Mouse (Mus musculus) heart, embryonic 12.5 days (tissue): ENCODE results near the gene Ptger4. TPM values are rescaled to one million over a fixed set of nuclear protein-coding genes. Genes with fewer than 3 reads are reported as not detected.

ENCODE experiments used
- ATAC-seq: fragments of 200-750 bp; cut with Nextera tagmentation; 2 replicates; pipeline ENCODE4 v1.8.0; 2017; ENCODE audit warnings: moderate TSS enrichment, moderate library complexity; ENCODE audit not compliant: insufficient number of reproducible peaks, low FRiP score
- H3K27ac ChIP-seq: fragments of 300-500 bp; sonication (generic); 2 replicates; pipeline ENCODE4 v1.5.1; 2016; ENCODE audit warnings: mild to moderate bottlenecking, moderate library complexity; ENCODE audit not compliant: poor library complexity, severe bottlenecking
- H3K27me3 ChIP-seq: fragments of 300-500 bp; sonication (generic); replicated peaks from 2 replicates; pipeline ENCODE4 v1.6.1; 2016; ENCODE audit warnings: mild to moderate bottlenecking, moderate library complexity
- H3K36me3 ChIP-seq: fragments of 300-500 bp; sonication (generic); 2 replicates; pipeline ENCODE4 v1.6.1; 2016; ENCODE audit warnings: mild to moderate bottlenecking, moderate library complexity
- H3K4me1 ChIP-seq: fragments of 300-500 bp; sonication (generic); replicated peaks from 2 replicates; pipeline ENCODE4 v1.6.1; 2016; ENCODE audit warnings: mild to moderate bottlenecking
- H3K4me2 ChIP-seq: fragments of 300-500 bp; sonication (generic); 2 replicates; pipeline ENCODE4 v1.6.1; 2016; ENCODE audit warnings: mild to moderate bottlenecking, moderate library complexity
- H3K4me3 ChIP-seq: fragments of 300-500 bp; sonication (generic); 2 replicates; pipeline ENCODE4 v1.5.1; 2016; ENCODE audit warnings: mild to moderate bottlenecking
- H3K9ac ChIP-seq: fragments of 300-500 bp; sonication (generic); 2 replicates; pipeline ENCODE4 v1.6.1; 2016; ENCODE audit warnings: mild to moderate bottlenecking, moderate library complexity
- H3K9me3 ChIP-seq: fragments of 300-500 bp; sonication (generic); replicated peaks from 2 replicates; pipeline ENCODE4 v1.6.1; 2016; ENCODE audit warnings: mild to moderate bottlenecking, moderate library complexity
- WGBS: fragments of 180-500 bp; shearing (Covaris S2); methylation state at CpG from one replicate; pipeline ENCODE4 v1.1.7; 2016; 5-methylcytosine and 5-hydroxymethylcytosine counted together
- polyA plus RNA-seq: library from polyadenylated mRNA; unstranded; fragments of >200 nt; fragmentation: Nextera tagmentation; extraction: Ambion mirVana; gene quantifications from 2 replicates; pipeline ENCODE4 v1.2.1, GENCODE M21; 2016

Ptger4 gene
- polyA plus RNA-seq, 1 experiment from 2014 or later = 2.4 TPM

GRCm38 (mm10) chr15:5260183-5260582 lies 16.2 kb upstream of the Ptger4 start:
- H3K27ac ChIP-seq = no peak overlapping the region
- H3K4me2 ChIP-seq = no peak overlapping the region
- WGBS = 66% methylated on average over 5 of the region's 5 CpGs
- H3K36me3 ChIP-seq = no peaks in the 10 kb centered on the region
- no peak overlapping the region for H3K9ac ChIP-seq
- ATAC-seq = no peak
- no peaks in the 10 kb centered on the region for H3K9me3 ChIP-seq
- H3K4me1 ChIP-seq = no peaks in the 10 kb centered on the region
- H3K27me3 ChIP-seq = no peaks in the 10 kb centered on the region
- H3K4me3 ChIP-seq = no peak overlapping the region

- 0 out of 2 replicates have a peak, but pooled peaks cover 5% of the 10 kb centered on the region for H3K27me3 ChIP-seq
- no peak overlapping the region for H3K4me3 ChIP-seq
- no peaks in the 10 kb centered on the region for H3K4me1 ChIP-seq
- H3K27ac ChIP-seq = no peak overlapping the region
- no peaks in the 10 kb centered on the region for H3K36me3 ChIP-seq
- no peak overlapping the region for H3K9ac ChIP-seq
- WGBS = 75% methylated on average over 4 of the region's 4 CpGs
- no peak overlapping the region for H3K4me2 ChIP-seq
- H3K9me3 ChIP-seq = no peaks in the 10 kb centered on the region
- ATAC-seq = no peak
Observed at GRCm38 (mm10) chr15:5250182-5250581, 6.2 kb upstream of the Ptger4 start.

- no peak overlapping the region for H3K27ac ChIP-seq
- 9% methylated on average over 40 of the region's 40 CpGs for WGBS
- no peaks in the 10 kb centered on the region for H3K9me3 ChIP-seq
- H3K36me3 ChIP-seq = no peaks in the 10 kb centered on the region
- H3K4me2 ChIP-seq = peak overlapping the region; percentile 99
- peaks cover 30% of the 10 kb centered on the region for H3K27me3 ChIP-seq
- peak; percentile 7; the same call in 1 of the 2 replicates for ATAC-seq
- H3K9ac ChIP-seq = peak overlapping the region; percentile 64
- H3K4me1 ChIP-seq = peaks cover 30% of the 10 kb centered on the region
- H3K4me3 ChIP-seq = peak overlapping the region; percentile 65
Observed at GRCm38 (mm10) chr15:5243036-5243958, 690 bp downstream of the Ptger4 start.

- peaks cover 30% of the 10 kb centered on the region for H3K27me3 ChIP-seq
- no peak; the same call in 1 of the 2 replicates for ATAC-seq
- H3K36me3 ChIP-seq = no peaks in the 10 kb centered on the region
- H3K27ac ChIP-seq = no peak overlapping the region
- H3K4me1 ChIP-seq = peaks cover 36% of the 10 kb centered on the region
- H3K4me3 ChIP-seq = peak overlapping the region; percentile 65
- peak overlapping the region; percentile 99 for H3K4me2 ChIP-seq
- 3% methylated on average over 61 of the region's 61 CpGs for WGBS
- H3K9ac ChIP-seq = peak overlapping the region; percentile 61
- H3K9me3 ChIP-seq = no peaks in the 10 kb centered on the region
Observed at GRCm38 (mm10) chr15:5242241-5243035, 1.5 kb downstream of the Ptger4 start.

GRCm38 (mm10) chr15:5241304-5242201 lies 2.4 kb downstream of the Ptger4 start:
- peaks cover 38% of the 10 kb centered on the region for H3K4me1 ChIP-seq
- peak overlapping the region; percentile 61 for H3K9ac ChIP-seq
- H3K9me3 ChIP-seq = no peaks in the 10 kb centered on the region
- peaks cover 30% of the 10 kb centered on the region for H3K27me3 ChIP-seq
- no peak overlapping the region for H3K27ac ChIP-seq
- no peaks in the 10 kb centered on the region for H3K36me3 ChIP-seq
- no peak for ATAC-seq
- WGBS = 24% methylated on average over 12 of the region's 12 CpGs
- H3K4me2 ChIP-seq = peak overlapping the region; percentile 99
- H3K4me3 ChIP-seq = peak overlapping the region; percentile 65

- H3K9ac ChIP-seq = no peak overlapping the region
- peaks cover 25% of the 10 kb centered on the region for H3K27me3 ChIP-seq
- no peak overlapping the region for H3K27ac ChIP-seq
- no peaks in the 10 kb centered on the region for H3K36me3 ChIP-seq
- H3K4me3 ChIP-seq = no peak overlapping the region
- no peak overlapping the region for H3K4me2 ChIP-seq
- H3K9me3 ChIP-seq = no peaks in the 10 kb centered on the region
- 74% methylated on average over 6 of the region's 6 CpGs for WGBS
- H3K4me1 ChIP-seq = peaks cover 42% of the 10 kb centered on the region
- no peak for ATAC-seq
Observed at GRCm38 (mm10) chr15:5240360-5240759, 3.6 kb downstream of the Ptger4 start.

- no peak overlapping the region for H3K27ac ChIP-seq
Observed at GRCm38 (mm10) chr15:5239901-5240300, 4.1 kb downstream of the Ptger4 start.

GRCm38 (mm10) chr15:5239361-5239760 lies 4.6 kb downstream of the Ptger4 start:
- H3K4me3 ChIP-seq = no peak overlapping the region
- H3K36me3 ChIP-seq = no peaks in the 10 kb centered on the region
- H3K9ac ChIP-seq = no peak overlapping the region
- ATAC-seq = no peak
- no peak overlapping the region for H3K27ac ChIP-seq
- no peaks in the 10 kb centered on the region for H3K9me3 ChIP-seq
- H3K4me1 ChIP-seq = peaks cover 39% of the 10 kb centered on the region
- H3K27me3 ChIP-seq = peaks cover 19% of the 10 kb centered on the region
- WGBS = 63% methylated on average over 4 of the region's 4 CpGs
- H3K4me2 ChIP-seq = no peak overlapping the region

More at GRCm38 (mm10) chr15:5239901-5240300, 4.1 kb downstream of the Ptger4 start:
- H3K4me2 ChIP-seq = no peak overlapping the region
- H3K4me3 ChIP-seq = no peak overlapping the region
- H3K36me3 ChIP-seq = no peaks in the 10 kb centered on the region
- ATAC-seq = no peak
- 46% methylated on average over 6 of the region's 6 CpGs for WGBS
- peaks cover 43% of the 10 kb centered on the region for H3K4me1 ChIP-seq
- no peaks in the 10 kb centered on the region for H3K9me3 ChIP-seq
- H3K9ac ChIP-seq = no peak overlapping the region
- H3K27me3 ChIP-seq = peaks cover 25% of the 10 kb centered on the region

- 87% methylated on average over 4 of the region's 4 CpGs for WGBS
- no peak for ATAC-seq
- Histone ChIP-seq H3K4me3 (no peak overlapping the region), H3K4me2 (no peak overlapping the region), H3K4me1 (peaks cover 33% of the 10 kb centered on the region), H3K36me3 (no peaks in the 10 kb centered on the region), H3K27me3 (peaks cover 16% of the 10 kb centered on the region), H3K9me3 (no peaks in the 10 kb centered on the region), H3K27ac (no peak overlapping the region), H3K9ac (no peak overlapping the region)
Observed at GRCm38 (mm10) chr15:5238553-5238952, 5.4 kb downstream of the Ptger4 start.

GRCm38 (mm10) chr15:5238073-5238472 lies 5.9 kb downstream of the Ptger4 start:
- Histone ChIP-seq H3K4me3 (no peak overlapping the region), H3K9me3 (no peaks in the 10 kb centered on the region), H3K36me3 (no peaks in the 10 kb centered on the region), H3K4me2 (no peak overlapping the region), H3K27ac (no peak overlapping the region), H3K27me3 (peaks cover 12% of the 10 kb centered on the region), H3K9ac (no peak overlapping the region), H3K4me1 (peaks cover 28% of the 10 kb centered on the region)
- 49% methylated on average over 7 of the region's 7 CpGs for WGBS
- no peak for ATAC-seq
